Mouse (Mus musculus) cerebellum, postnatal 25 days (tissue): Measurements from ENCODE around the gene Aasdh.
"Not testable (repeated sequence)": the region's sequence is repeated elsewhere in the genome, so short reads cannot be mapped to it uniquely, and the experiment has no call there.

Experiments
- DNase-seq, 2 experiments: peaks; one replicate each; pipeline ENCODE4 v3.0.0; 2021; ENCODE audit warnings: mixed read lengths in 2 of 2

The Aasdh gene

GRCm38 (mm10) chr5:76905405-76906154, at the start of gene Aasdh:
Gene Aasdh, minus strand, starts transcription at chr5:76905514.
- peak; percentile 98 to 99 for DNase-seq

GRCm38 (mm10) chr5:76954271-76954900, 49.1 kb upstream of the Aasdh start:
- DNase-seq, result no peak

GRCm38 (mm10) chr5:76953794-76954193, 48.5 kb upstream of the Aasdh start:
- no peak for DNase-seq

GRCm38 (mm10) chr5:76952112-76953040, 47.1 kb upstream of the Aasdh start:
- DNase-seq, result no peak

GRCm38 (mm10) chr5:76951106-76952027, 46.1 kb upstream of the Aasdh start, which contains the start of the genes Paics and Ppat:
Gene Paics, plus strand, starts transcription at chr5:76951307.
Gene Ppat, minus strand, starts transcription at chr5:76951578.
- peak; percentile 96 to 98 for DNase-seq

GRCm38 (mm10) chr5:76950343-76951105, 45.2 kb upstream of the Aasdh start:
- DNase-seq, result no peak

GRCm38 (mm10) chr5:76947758-76948157, 42.4 kb upstream of the Aasdh start:
- no peak for DNase-seq

- DNase-seq, result no peak
These were observed 41.8 kb upstream of the Aasdh start for GRCm38 (mm10) chr5:76947142-76947541.

GRCm38 (mm10) chr5:76945678-76946033, 40.3 kb upstream of the Aasdh start:
- DNase-seq, result no peak

GRCm38 (mm10) chr5:76944965-76945677, 39.8 kb upstream of the Aasdh start:
- no peak for DNase-seq

GRCm38 (mm10) chr5:76942505-76942904, 37.2 kb upstream of the Aasdh start:
- DNase-seq, result no peak

GRCm38 (mm10) chr5:76941975-76942374, 36.7 kb upstream of the Aasdh start:
- no peak for DNase-seq

- no peak for DNase-seq
These were observed 34.4 kb upstream of the Aasdh start for GRCm38 (mm10) chr5:76939717-76940116.

GRCm38 (mm10) chr5:76929180-76929877, 24.0 kb upstream of the Aasdh start:
- no peak for DNase-seq

- peak; percentile 10 to 28 for DNase-seq
These were observed 23.0 kb upstream of the Aasdh start for GRCm38 (mm10) chr5:76928124-76928832.

GRCm38 (mm10) chr5:76924296-76924695, 19.0 kb upstream of the Aasdh start:
- DNase-seq, result no peak

GRCm38 (mm10) chr5:76923428-76923827, 18.1 kb upstream of the Aasdh start:
- peak; percentile 74 to 86 for DNase-seq

GRCm38 (mm10) chr5:76922833-76923232, 17.5 kb upstream of the Aasdh start:
- no peak for DNase-seq

- not testable (repeated sequence) for DNase-seq
These were observed 7.2 kb upstream of the Aasdh start for GRCm38 (mm10) chr5:76912522-76912921.
